Mouse (Mus musculus): ENCODE measurements at regions not wholly inside any gene's neighbourhood (a gene's known extent, or its start where the extent isn't known, plus 50 kb on each side); places are given as distances from the start of the nearest gene placed in this dataset.

DNA sequence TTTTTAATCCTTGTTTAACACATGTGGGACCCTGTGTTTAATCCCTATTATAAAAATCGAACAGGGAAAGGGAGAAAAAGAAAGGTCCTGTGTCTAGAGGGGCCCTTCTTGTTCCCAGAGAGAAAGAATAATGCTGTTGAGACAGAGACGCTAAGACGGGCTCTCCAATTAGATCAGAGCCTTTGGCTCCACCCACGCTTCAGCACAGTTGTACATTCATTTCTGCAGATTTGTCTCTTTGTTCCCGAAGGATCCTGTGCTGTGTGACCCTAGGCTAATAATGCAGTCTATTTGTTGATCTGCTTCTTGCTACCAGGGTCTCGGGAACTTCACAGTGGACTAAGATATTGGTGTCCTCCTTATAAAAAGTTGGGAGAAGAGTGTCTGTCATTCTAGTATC lies 92.0 kb downstream of the Cdc5l start:
- no peak for DNase-seq (ENCODE audit: low spot score in 2 of 2)

DNA sequence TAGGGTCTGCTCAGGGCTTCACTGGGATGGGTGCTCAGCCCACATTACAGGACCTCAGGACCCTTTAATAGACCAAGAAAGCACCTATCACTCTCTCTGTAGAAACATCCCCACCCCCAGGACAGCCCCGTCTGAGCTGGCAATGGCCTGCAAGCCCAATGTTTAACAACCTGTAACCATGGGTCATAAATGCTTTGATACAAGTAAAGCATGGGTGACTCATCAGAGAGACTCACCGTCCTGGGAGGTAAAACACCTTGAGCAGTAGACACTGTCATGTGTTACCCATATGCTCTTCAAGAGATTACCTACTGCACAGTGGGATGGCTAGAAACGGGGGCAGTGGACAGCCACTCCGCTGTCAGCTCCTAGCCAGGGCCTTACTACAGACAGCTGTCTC lies 92.7 kb downstream of the Cdc5l start:
- no peak for DNase-seq (ENCODE audit: low spot score in 2 of 2)

DNA sequence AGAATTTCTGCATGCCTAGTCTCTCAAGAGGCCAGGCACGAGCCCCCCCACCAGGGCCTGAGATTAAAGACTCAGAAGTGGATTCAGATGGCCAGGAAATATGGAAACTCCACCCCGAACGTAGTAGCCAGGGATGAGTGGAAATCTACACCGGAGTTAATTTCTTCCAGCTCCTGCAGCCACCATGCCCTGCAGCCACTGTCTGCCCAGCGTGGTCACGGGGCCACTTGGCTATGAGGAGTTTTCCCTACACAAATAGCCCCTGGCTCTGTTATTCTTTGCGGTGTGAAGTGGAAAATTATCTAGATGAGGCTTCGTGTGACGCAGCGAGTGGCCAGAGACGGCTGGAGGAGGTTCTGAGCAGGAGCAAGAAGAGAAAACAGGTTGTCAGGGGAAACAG lies 94.3 kb downstream of the Cdc5l start:
- peak in 1 of 2 experiments; percentile 15 for DNase-seq (ENCODE audit: low spot score in 2 of 2)

DNA sequence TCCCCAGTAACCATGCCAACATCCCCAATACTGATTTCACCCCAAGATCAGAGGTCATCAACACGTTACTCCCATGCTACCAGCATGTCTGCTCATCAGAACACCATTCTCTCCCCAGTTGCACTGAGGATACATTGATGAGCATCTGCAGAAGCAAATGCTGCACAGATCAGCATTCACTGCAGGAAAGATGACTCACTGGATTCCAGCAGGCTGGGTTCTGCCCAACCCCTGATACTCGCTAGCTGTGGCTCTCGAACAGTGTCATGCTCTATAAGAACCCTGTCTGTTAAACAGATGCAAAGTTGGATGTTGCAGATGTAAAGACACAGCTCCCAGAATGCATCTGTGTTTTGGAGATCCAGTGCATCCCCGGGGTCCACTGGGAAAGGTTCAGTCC lies 95.5 kb downstream of the Cdc5l start:
- DNase-seq (ENCODE audit: low spot score in 2 of 2): no peak

DNA sequence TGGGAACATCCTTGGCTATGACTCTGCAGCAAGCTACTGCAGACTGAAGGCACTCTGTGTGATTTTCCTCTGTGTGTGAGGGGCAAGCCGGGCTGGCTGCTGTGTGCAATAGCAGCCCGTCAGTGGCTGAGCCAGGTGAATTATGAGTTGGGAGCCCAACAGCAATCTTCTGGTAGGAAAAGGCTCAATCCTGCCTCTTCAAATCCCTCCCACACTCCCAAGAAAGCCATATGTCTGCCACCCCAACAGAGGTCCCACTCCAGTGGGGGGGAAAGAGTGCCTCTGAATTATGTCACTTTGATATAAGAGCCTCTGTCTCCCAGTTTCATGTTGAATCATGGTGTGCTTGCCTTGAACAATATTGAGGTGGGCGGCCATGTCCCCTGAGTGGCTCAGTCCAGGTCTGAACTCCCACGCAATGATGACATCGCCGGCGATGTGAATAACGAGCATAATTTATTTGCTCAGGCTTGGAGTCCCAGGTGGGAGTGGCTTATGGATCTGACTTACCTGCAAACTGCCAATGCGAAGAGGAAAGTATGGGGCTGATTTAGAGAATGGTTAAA lies 97.9 kb downstream of the Cdc5l start:
- DNase-seq (ENCODE audit: low spot score in 2 of 2): no peak

DNA sequence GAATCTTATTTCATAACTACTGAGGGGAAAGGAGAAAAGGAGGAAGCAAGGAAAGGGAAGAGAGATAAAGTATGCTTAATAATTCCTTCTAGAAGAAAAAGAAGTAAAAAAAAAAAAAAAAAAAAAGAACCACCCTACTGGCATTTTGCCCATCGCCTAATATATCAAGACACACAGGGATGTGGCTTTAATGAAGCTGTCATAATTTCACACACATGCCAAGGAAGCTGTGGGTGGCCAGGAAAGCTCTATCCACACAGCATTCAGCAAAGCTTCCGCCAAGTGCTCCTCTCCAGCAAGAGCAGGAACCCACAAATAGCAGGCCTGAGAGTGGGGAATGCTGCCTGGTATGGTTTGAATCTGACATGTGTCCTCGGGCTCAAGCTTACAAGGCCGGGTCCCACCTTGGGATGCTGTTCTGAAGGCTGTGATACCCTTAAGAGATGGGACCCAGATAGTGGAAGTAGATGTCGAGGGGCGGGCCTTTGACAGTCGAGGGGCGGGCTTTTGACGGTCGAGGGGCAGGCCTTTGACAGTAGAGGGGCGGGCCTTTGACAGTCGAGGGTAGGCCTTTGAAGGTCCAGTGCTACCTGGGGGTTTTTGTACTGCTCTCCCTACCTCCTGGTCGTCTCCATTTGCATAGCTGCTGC lies 98.7 kb downstream of the Cdc5l start:
- DNase-seq (ENCODE audit: low spot score in 2 of 2): no peak

DNA sequence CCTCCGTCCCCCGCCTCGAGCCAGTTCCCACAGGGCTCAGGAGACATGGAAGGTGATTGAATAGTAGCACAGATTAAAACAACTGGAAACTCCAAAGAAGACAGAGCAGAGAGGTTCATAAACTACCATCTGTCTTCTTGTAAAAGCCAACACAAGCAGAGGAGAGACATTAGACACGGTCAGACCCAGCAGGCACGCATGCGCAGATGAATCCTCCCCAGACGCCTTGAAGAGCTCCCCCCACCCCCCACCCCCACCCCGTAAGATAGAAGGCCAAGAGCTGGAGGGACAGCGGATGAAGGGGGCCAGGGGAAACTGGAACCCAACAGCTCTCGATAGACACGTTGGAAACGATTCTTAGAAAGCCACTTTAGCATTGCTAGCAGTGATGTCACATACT lies 101.2 kb downstream of the Cdc5l start:
- DNase-seq (ENCODE audit: low spot score in 2 of 2): no peak

DNA sequence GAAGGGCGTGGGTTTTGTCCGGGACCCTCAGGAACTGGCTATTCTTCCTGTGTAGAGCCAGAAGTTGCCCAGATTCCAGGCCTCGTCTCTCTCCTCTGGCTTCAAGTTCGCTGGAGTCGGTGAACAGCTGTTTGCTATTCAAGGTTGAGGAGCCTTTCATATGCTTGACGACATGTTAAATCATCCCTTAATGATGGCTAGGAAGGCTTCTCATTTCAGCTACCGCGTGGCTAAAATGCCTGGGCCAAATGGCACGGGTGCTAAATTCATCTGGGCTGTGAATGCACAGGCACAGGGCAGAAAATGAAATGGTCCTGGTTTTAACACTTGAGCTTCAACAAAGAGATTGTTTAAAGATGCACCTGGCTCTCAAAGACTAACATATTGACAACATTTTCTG lies 104.3 kb downstream of the Cdc5l start:
- no peak for DNase-seq (ENCODE audit: low spot score in 2 of 2)

DNA sequence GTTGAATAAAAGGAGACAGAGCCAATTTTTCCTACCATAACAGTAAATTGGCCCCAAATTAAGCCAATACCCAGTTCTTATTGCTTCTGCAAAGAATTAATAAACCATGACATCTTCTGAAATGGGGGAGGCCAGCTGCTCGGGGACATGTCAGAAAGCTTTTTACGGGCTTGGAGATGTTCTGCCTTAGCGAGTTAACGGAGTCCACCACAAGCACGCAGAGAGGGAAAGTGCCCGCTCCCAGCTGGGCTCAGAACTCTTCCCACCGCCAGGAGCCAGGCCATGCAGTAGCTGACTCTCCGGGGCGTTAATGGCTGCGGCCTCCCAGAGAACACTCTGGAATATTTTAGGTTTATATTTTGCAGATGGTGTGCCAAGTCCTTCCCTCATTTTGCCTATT lies 106.8 kb downstream of the Cdc5l start:
- no peak for DNase-seq (ENCODE audit: low spot score in 2 of 2)

DNA sequence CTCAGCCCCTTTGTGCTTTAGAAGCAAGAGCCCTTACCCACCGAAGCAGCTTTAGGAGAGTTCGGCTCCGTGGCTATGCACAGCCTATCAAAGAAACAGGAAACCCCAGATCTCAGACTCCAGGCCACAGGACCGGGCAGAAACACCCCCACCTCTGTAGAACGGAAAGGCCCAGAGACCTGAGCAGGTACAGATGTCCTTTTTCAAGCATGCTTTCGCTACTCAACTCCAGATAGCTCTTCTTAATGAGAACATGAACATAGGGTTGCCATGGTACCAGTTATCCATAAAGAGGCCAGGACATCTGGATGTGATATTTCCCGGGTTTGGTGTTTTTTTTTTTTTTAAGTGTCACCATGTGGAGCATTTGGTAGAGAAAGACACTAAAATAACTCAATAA lies 107.4 kb downstream of the Cdc5l start:
- no peak for DNase-seq (ENCODE audit: low spot score in 2 of 2)

DNA sequence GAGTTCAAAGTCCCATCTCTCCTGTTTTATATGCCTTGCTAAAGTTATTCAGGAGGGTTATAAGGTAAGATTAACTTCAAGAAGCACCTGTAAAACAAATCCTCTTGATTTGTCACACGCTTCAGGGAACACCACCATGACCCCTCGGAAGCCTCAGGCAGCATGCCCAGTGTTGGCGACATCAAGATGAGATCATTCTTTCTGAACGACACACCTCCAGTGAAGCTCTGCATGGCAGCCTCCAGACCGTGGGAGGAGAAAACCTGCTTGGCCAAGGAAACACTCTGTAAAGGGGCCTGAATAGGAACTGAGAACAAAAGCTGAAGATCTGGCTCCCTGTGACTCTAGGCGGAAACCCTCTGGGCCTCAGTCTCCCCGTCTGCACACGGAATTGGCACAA lies 110.7 kb downstream of the Cdc5l start:
- no peak for DNase-seq (ENCODE audit: low spot score in 2 of 2)

DNA sequence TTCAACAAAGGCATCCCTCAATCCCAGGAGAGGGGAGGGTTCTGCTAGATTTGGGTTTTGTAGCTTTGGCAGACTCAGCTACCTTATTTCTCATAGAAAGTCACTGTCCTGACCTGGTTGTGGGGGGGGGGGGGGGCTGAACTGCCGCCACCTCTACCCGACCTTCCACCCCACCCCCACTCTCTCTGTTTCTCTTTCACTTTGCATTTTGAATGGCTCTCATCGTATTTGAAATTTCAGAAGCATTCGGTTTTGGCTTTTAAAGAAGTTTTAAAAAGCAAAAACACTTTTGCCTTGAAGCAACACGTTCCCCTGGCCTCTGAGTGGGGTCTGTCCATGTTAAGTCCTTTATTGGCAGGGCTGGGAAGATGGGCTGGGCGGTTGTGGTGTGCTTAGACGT lies 113.5 kb downstream of the Cdc5l start:
- DNase-seq (ENCODE audit: low spot score in 2 of 2): no peak

DNA sequence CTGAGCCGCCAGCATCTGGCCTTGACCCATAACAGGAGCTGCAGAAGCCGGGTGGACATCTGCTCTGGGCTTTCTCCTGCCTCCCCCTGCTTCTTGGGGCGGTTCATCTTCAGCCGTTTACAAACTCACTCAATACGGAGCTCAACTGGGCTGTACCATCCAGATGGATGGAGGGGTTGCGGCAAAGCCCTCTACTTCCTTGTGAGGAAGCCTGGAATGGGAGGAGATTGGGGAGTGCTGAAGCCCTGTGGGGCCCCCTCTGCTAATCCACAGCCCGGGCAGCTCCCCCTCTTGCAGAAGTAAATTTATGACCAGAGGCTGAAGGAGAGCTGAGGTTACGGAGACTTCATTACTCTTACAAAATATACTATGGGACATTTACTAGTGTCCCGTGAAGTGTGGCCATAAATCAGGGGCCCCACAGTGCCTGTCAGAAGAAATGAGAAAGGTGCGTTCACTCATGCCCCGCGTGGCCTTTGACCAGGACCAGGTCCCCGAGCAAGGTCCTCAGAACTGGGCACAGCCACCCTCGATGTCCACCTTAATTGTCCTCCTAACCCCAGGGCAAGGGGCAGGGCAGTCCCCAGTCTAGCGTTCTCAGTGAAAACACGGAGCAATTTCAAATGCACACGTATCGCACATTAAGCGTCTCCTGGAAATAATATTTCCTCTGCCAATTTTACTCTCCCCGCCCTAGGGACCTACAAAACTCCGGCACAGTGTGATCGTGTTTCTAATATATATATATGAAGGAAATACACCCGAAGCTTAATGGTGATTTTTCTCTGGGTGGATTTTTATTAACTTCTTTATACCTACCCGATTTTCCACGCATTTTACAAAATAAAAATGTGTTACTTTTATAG lies 115.1 kb downstream of the Cdc5l start:
- DNase-seq (ENCODE audit: low spot score in 2 of 2): no peak

DNA sequence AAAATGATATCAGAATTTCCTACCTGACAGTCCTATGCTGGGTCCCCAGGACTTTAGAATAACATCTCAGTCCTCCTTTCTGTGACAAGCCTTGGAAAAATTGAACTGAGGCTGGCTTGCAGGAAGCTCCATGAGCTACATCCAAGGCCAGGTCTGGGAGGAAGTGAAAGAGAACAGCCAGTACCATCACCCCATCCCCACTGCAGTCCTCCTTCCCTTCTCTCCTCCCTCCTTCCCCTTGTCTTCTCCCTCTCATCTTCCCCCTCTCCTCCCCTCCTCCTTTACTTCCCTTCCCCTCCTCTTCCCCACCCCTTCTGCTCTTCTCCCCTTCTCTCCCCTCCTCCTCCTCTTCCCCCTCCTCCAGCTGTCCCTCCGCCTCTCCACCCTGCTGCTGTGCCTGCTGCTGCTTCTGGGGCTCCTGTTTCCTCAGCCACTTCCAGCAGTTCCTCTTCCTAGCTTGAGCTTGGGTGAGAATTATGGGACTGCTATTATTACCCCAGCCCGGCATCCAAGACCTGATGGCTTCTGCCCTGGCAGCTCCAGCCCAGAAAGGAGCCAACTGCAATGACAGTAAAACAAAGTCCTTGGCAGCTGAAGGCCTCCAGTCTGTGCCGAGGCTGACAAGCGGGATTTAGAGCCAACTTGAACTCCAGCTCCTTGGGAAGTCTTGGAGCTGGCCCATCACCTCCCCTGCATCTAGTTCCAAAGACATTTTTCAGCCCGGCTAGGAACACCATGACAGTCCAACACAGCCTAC lies 120.8 kb downstream of the Cdc5l start:
- DNase-seq (ENCODE audit: low spot score in 2 of 2): peak; percentile 58 to 76

DNA sequence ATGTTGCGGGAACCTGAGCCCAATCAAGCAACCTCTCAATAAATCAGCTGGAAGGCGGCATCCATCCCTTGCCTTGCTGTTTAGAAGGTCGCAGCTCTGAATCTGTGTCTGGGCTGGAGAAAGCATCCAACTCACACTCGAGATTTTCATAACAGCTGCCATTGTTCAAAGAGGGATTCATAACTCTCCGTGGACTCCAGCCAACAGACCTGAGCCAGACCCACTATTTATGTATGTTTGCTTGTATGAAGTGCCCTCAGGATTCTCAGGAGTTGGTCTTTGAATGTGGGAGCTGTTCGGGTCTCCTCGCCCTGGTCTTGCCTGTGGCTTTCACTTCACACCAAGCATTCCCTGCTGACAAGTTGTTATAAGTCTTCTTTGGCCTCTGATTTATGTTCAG lies 127.0 kb downstream of the Cdc5l start:
- no peak for DNase-seq (ENCODE audit: low spot score in 2 of 2)

DNA sequence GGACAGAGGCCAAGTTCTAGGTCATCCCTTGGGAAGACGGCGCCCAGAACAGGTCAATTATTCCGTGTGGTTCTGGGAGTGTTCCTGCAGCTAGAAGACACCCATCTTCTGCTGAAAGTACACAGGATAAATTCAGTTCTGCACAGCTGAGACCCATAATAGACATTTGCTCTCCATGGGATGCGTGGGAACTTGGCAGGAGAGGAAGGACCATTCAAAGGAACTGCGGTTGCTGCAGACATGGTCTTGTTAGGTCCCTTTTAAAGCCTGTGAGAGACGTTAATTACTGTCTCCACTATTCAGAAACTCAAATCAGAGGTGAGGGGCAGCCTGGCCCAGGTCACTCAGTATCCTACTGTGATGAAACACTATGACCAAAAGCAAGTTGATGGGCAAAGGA lies 130.4 kb downstream of the Cdc5l start:
- DNase-seq (ENCODE audit: low spot score in 2 of 2): no peak

DNA sequence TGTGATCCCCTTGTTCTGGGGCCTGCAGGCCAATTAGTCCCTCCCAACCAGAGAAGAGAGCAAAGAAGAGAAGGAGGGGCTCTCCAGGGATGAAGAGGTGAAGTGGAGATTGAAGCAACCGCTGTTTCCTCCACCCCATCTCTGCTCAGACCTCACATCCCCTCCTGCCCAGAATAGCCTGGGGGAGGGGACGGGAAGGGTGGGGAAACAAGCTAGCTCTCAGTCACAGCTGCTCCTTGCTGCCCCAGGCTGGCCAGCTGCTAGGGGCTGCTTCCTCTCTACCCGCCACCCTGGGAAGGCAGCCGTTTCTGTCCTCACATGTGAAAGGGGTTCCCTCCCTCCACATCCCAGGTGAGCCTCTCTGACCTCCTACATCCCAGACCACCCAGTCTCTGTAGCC lies 135.2 kb downstream of the Cdc5l start:
- no peak for DNase-seq (ENCODE audit: low spot score in 2 of 2)

DNA sequence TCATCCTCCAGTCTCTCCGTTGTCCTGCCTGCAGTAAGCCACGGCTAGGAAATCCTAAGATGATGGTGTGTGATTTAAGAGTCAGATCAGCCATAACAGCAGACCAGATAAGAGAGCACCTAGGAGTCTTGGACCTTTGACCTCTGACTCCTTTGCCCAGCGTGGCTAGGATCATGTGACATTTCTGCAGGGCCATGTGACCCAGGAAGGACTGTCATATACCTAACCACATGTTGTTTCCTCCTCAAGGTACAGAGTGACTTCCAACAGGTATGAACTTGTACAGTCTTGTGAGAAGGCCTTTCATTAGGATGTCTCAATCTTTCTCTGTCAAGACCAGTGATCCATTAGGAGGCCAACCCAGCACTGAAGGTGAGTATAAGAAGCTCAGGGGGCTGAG lies 135.7 kb downstream of the Cdc5l start:
- DNase-seq (ENCODE audit: low spot score in 2 of 2): no peak

DNA sequence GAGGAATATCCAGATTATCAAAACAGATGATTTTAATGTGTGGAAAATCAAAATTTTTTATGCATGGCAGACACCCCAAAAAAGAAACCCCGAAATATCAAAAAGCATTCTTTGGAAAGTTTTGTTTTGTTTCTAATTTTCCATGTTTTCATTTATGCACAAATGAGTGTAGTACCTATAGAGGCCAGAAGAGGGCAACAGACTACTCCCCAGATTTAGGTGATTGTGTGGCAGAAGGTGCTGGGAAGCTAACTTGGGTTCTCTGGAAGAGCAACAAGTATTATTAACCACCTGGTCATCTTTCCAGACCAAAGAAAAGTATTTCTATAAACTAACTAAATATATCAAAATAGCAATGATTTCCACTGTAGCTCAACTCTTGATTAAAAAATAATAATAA lies 137.2 kb downstream of the Cdc5l start:
- no peak for DNase-seq (ENCODE audit: low spot score in 2 of 2)

DNA sequence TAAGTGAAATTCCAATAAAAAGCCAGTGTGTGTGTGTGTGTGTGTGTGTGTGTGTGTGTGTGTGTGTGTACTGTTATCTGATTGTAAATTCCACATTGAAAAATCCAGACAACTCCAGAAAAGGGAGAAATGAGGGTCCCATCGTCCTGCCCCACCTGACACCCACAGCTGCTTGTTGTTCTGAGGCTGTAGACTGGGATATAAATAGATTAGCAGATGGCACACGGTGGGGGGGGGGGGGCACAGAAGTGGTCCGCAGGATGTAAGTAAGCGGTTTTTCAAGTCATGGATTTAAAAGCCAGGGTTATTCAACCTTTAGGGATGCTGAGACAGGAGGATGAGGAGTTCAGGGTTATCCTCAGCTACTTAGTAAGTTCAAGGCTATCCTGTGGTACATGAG lies 138.7 kb downstream of the Cdc5l start:
- DNase-seq (ENCODE audit: low spot score in 2 of 2): no peak

DNA sequence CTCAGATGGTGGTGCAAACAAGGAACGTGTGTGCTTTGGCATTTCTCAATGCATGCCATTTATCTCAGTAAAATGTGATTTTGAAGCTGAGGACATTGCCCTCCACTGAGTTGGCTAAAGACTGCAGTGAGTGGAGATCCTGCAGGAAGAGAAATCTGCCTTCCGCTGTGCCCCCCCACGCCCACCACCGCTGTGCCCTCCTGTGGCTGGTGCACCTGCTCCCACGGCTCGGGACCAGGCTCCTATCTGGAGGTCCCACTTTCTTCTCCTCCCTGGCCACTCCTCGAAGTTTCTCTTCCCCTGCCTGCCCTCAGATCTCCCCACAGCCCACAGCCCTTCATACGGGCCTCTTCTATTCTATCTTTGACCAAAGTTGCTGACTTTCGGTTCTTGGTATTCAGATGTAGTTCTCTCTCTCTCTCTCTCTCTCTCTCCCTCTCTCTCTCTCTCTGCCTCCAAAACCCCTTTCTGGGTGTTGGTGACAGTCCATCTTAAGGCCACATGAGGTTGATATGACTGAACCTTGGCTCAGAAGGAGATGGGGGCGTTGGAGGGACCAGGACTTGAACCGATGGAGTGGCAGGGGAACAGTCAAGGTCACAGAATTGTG lies 139.2 kb downstream of the Cdc5l start:
- no peak for DNase-seq (ENCODE audit: low spot score in 2 of 2)

DNA sequence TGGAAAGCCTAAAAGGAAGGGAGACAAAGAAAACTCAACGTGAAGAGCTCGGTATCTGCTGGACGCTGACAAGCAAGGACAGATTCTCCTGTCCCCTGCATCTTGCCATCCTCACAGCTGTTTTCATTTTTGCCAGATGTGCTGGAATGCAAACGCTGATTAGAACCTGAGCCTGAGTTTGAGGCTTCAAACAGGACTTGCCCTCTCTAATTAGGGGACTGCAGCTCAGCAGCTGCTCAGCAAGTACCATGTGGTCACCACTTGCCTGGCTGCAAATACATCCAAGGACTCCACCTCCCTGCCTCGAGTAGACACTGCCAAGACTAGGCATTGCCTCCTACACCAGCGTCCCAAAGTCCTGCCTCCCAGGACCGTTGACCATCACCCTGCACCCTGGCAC lies 140.7 kb downstream of the Cdc5l start:
- DNase-seq (ENCODE audit: low spot score in 2 of 2): no peak

All from gastrocnemius, adult 8-10 months (tissue).